In genomic region chrX:158987676-158988075, GRCm38 (mm10) we compare ENCODE assay signal across 16 mouse cellular contexts.
"Had no signal": no experiment of that assay in that cellular context is flagged by ENCODE, and none has a peak within 500 bp of the region (broad histone marks: within the 10 kb centered on the region; RNA-seq: fewer than 3 reads in every experiment).

No protein-coding gene starts in this region.

- ATAC-seq: liver, postnatal 0 days; midbrain, embryonic 13.5 days; midbrain, embryonic 15.5 days had no signal

- H3K9me3 ChIP-seq: liver, embryonic 13.5 days; liver, embryonic 15.5 days; megakaryocyte, embryonic 14.5 days; midbrain, embryonic 13.5 days; midbrain, embryonic 15.5 days; neural tube, embryonic 12.5 days; stomach, embryonic 15.5 days had no signal

- DNase-seq: liver, embryonic 13.5 days; liver, postnatal 0 days; lung, adult 2 months; right cerebral cortex, postnatal 14 days; thymus, adult 2 months; thymus, postnatal 25 days; thymus, postnatal 4 days had no signal

- H3K4me1 ChIP-seq: liver, embryonic 13.5 days; liver, embryonic 15.5 days; megakaryocyte, embryonic 14.5 days; midbrain, embryonic 13.5 days; midbrain, embryonic 15.5 days; neural tube, embryonic 12.5 days; stomach, embryonic 15.5 days had no signal

- H3K9ac ChIP-seq: liver, embryonic 13.5 days; liver, embryonic 15.5 days; liver, postnatal 0 days; midbrain, embryonic 13.5 days; midbrain, embryonic 15.5 days; neural tube, embryonic 12.5 days; stomach, embryonic 15.5 days had no signal

- H3K27me3 ChIP-seq: liver, embryonic 13.5 days; liver, embryonic 15.5 days; neural tube, embryonic 12.5 days; stomach, embryonic 15.5 days had no signal

- H3K4me3 ChIP-seq: liver, embryonic 13.5 days; liver, embryonic 15.5 days; megakaryocyte, embryonic 14.5 days; midbrain, embryonic 13.5 days; midbrain, embryonic 15.5 days; neural tube, embryonic 12.5 days; stomach, embryonic 15.5 days had no signal

- H3K27ac ChIP-seq: liver, embryonic 13.5 days; liver, embryonic 15.5 days; macrophage; midbrain, embryonic 13.5 days; midbrain, embryonic 15.5 days; neural tube, embryonic 12.5 days; stomach, embryonic 15.5 days; stomach, postnatal 0 days had no signal

- H3K4me2 ChIP-seq: liver, embryonic 13.5 days; liver, embryonic 15.5 days; midbrain, embryonic 11.5 days; midbrain, embryonic 13.5 days; midbrain, embryonic 15.5 days; neural tube, embryonic 12.5 days; stomach, embryonic 15.5 days had no signal

- H3K36me3 ChIP-seq: liver, embryonic 13.5 days; liver, embryonic 15.5 days; midbrain, embryonic 13.5 days; midbrain, embryonic 15.5 days; neural tube, embryonic 12.5 days; stomach, embryonic 15.5 days had no signal
